Mouse (Mus musculus): ENCODE data around the gene Enoph1.

- TF ChIP-seq CTCF (conservative IDR thresholded peaks at IDR 0.05; ENCODE audit: low read length) (no peak), NANOG (IDR thresholded peaks at IDR 0.05; ENCODE audit: borderline replicate concordance, low read length) (no peak)
Measured at GRCm38 (mm10) chr5:100113403-100113802, 73.6 kb downstream of the Enoph1 start.

All from E14TG2a.4 (cell line).